Mouse (Mus musculus) kidney, adult 2 months (tissue): ENCODE data around the gene Camkk1. TPM values are rescaled to one million over a fixed set of nuclear protein-coding genes. Genes with fewer than 3 reads are reported as not detected.

Experiments used
- DNase-seq: peaks from one replicate; pipeline ENCODE4 v3.0.0; 2021
- H3K27ac ChIP-seq: fragments of 200-500 bp; 2 replicates; pipeline ENCODE4 v1.5.1; 2012; ENCODE audit warnings: low read depth, low read length, control low read depth, inconsistent platforms; ENCODE audit not compliant: insufficient read depth
- H3K27me3 ChIP-seq: fragments of 200-500 bp; replicated peaks from 2 replicates; pipeline ENCODE4 v1.6.1; 2012; ENCODE audit warnings: mild to moderate bottlenecking, moderate library complexity, low read length, inconsistent platforms; ENCODE audit not compliant: control insufficient read depth, insufficient read depth
- H3K36me3 ChIP-seq: fragments of 200-500 bp; 2 replicates; pipeline ENCODE4 v1.6.1; 2012; ENCODE audit warnings: mild to moderate bottlenecking, moderate library complexity, low read length, inconsistent platforms; ENCODE audit not compliant: control insufficient read depth, insufficient read depth
- H3K4me1 ChIP-seq: fragments of 200-500 bp; 2 replicates; pipeline ENCODE4 v1.6.1; 2011; ENCODE audit warnings: low read length; ENCODE audit not compliant: control insufficient read depth, insufficient read depth
- H3K4me3 ChIP-seq: fragments of 200-500 bp; 2 replicates; pipeline ENCODE4 v1.5.1; 2011; ENCODE audit warnings: mild to moderate bottlenecking, low read depth, low read length, control low read depth; ENCODE audit not compliant: insufficient read depth
- CTCF ChIP-seq: fragments of 200-500 bp; conservative IDR thresholded peaks from 2 replicates; pipeline ENCODE4 v1.5.1; 2011; ENCODE audit warnings: low read depth, mild to moderate bottlenecking, control low read depth, low read length, moderate library complexity, mixed read lengths; ENCODE audit not compliant: insufficient read depth, insufficient read length
- POLR2A ChIP-seq: fragments of 200-500 bp; IDR thresholded peaks from one replicate; pipeline ENCODE4 v1.6.1; 2011; ENCODE audit warnings: low read depth, low read length, control low read depth
- WGBS: fragments of 180-500 bp; shearing (Covaris S2); methylation state at CpG from one replicate; pipeline ENCODE4 v1.1.7; 2018; 5-methylcytosine and 5-hydroxymethylcytosine counted together
- polyA plus RNA-seq: library from polyadenylated mRNA; depleted of rRNA; stranded (reverse); fragments of >200 nt; gene quantifications from 2 replicates; pipeline ENCODE4 v1.2.3, GENCODE M21; 2012; rRNA removed

The Camkk1 gene
- 1.0 and 1.1 TPM in 2 replicates for polyA plus RNA-seq

- no peaks in the 10 kb centered on the region for H3K27me3 ChIP-seq
- H3K4me1 ChIP-seq = peaks cover 6% of the 10 kb centered on the region
- H3K4me3 ChIP-seq = peak within 1 kb of the TSS; percentile 66
- WGBS = 2% methylated on average over 57 of the region's 57 CpGs
- TF ChIP-seq CTCF (no peak), POLR2A (no peak)
- no peaks in the 10 kb centered on the region for H3K36me3 ChIP-seq
- no peak within 1 kb of the TSS for H3K27ac ChIP-seq
- peak; percentile 95 for DNase-seq
Observed at GRCm38 (mm10) chr11:73018471-73019146, at the start of gene Camkk1. Gene Camkk1, plus strand, starts transcription at chr11:73019008.

GRCm38 (mm10) chr11:72974995-72975503 lies 43.8 kb upstream of the Camkk1 start:
- Histone ChIP-seq H3K27ac (no peak overlapping the region), H3K4me3 (no peak overlapping the region), H3K27me3 (no peaks in the 10 kb centered on the region), H3K36me3 (no peaks in the 10 kb centered on the region), H3K4me1 (0 out of 2 replicates have a peak, but pooled peaks cover 3% of the 10 kb centered on the region)
- TF ChIP-seq POLR2A = no peak
- WGBS = 87% methylated on average over 13 of the region's 13 CpGs
- no peak for DNase-seq

- no peak for TF ChIP-seq CTCF
- no peak for TF ChIP-seq POLR2A
Observed at GRCm38 (mm10) chr11:72982516-72982915, 36.3 kb upstream of the Camkk1 start.

GRCm38 (mm10) chr11:72983283-72983682 lies 35.5 kb upstream of the Camkk1 start:
- TF ChIP-seq POLR2A = no peak
- TF ChIP-seq CTCF = peak; percentile 60; the same call in 1 of the 2 replicates
- H3K36me3 ChIP-seq = no peaks in the 10 kb centered on the region
- WGBS = 51% methylated on average over 5 of the region's 5 CpGs
- H3K4me1 ChIP-seq = 0 out of 2 replicates have a peak, but pooled peaks cover 3% of the 10 kb centered on the region
- no peak overlapping the region for H3K4me3 ChIP-seq
- H3K27ac ChIP-seq = no peak overlapping the region
- H3K27me3 ChIP-seq = no peaks in the 10 kb centered on the region
- no peak for DNase-seq

More at GRCm38 (mm10) chr11:72982516-72982915, 36.3 kb upstream of the Camkk1 start:
- no peak overlapping the region for H3K4me3 ChIP-seq
- no peak for DNase-seq
- H3K27ac ChIP-seq = no peak overlapping the region
- H3K27me3 ChIP-seq = no peaks in the 10 kb centered on the region
- 93% methylated on average over 9 of the region's 9 CpGs for WGBS
- no peaks in the 10 kb centered on the region for H3K36me3 ChIP-seq
- 0 out of 2 replicates have a peak, but pooled peaks cover 3% of the 10 kb centered on the region for H3K4me1 ChIP-seq

- no peaks in the 10 kb centered on the region for H3K36me3 ChIP-seq
- no peak for TF ChIP-seq POLR2A
- TF ChIP-seq CTCF = no peak
- 86% methylated on average over 5 of the region's 5 CpGs for WGBS
- no peak for DNase-seq
- no peaks in the 10 kb centered on the region for H3K27me3 ChIP-seq
- no peaks in the 10 kb centered on the region for H3K4me1 ChIP-seq
- H3K4me3 ChIP-seq = no peak overlapping the region
- H3K27ac ChIP-seq = no peak overlapping the region
Observed at GRCm38 (mm10) chr11:72986745-72987144, 32.1 kb upstream of the Camkk1 start.

GRCm38 (mm10) chr11:72987234-72987633 lies 31.6 kb upstream of the Camkk1 start:
- TF ChIP-seq CTCF (no peak), POLR2A (no peak)
- Histone ChIP-seq H3K27me3 (no peaks in the 10 kb centered on the region), H3K4me1 (no peaks in the 10 kb centered on the region), H3K27ac (no peak overlapping the region), H3K4me3 (no peak overlapping the region), H3K36me3 (no peaks in the 10 kb centered on the region)
- 63% methylated on average over 5 of the region's 5 CpGs for WGBS
- DNase-seq = no peak

GRCm38 (mm10) chr11:72987807-72988206 lies 31.0 kb upstream of the Camkk1 start:
- no peaks in the 10 kb centered on the region for H3K4me1 ChIP-seq
- no peaks in the 10 kb centered on the region for H3K27me3 ChIP-seq
- H3K27ac ChIP-seq = no peak overlapping the region
- DNase-seq = no peak
- H3K36me3 ChIP-seq = no peaks in the 10 kb centered on the region
- 67% methylated on average over 5 of the region's 5 CpGs for WGBS
- H3K4me3 ChIP-seq = no peak overlapping the region
- TF ChIP-seq CTCF = no peak
- no peak for TF ChIP-seq POLR2A

GRCm38 (mm10) chr11:72989044-72989443 lies 29.8 kb upstream of the Camkk1 start:
- 80% methylated on average over 6 of the region's 6 CpGs for WGBS
- no peak for DNase-seq
- no peak overlapping the region for H3K27ac ChIP-seq
- H3K36me3 ChIP-seq = no peaks in the 10 kb centered on the region
- no peaks in the 10 kb centered on the region for H3K4me1 ChIP-seq
- H3K4me3 ChIP-seq = no peak overlapping the region
- H3K27me3 ChIP-seq = no peaks in the 10 kb centered on the region
- TF ChIP-seq POLR2A = no peak
